Mouse (Mus musculus): ENCODE results near the gene Des.

DNA sequence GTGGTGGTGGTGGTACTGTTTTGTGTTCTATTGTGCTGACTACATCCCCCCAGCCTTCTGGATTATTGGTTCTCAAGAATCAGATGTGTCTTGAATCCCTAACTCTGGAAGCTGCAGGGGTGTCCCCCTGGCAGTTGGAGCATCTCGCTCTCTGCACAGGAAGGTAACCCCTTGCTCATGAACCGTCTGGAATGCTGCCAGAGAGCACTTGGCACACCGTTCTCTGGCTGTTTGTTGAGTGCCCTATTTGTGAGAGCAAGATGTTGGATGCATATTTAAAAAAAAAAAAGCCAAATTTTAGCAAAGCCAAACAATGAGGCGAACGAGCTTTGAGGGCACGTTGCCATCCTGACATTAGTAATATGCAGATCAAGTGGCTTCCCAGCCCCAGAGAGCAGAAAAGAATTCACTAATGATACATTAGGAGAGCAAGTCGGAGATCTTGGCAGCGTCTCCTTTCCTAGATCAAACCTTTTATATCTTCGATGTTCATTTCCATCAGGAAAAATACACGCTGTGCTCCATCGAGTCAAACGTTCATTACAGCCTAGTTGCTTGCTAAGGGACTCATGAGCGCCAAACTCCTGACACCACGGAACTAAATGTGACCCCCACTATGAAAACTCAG, 5.5 kb downstream of the Des start:
- TF ChIP-seq MAX (IDR thresholded peaks at IDR 0.05; ENCODE audit: low read depth) (no peak), MYOG (IDR thresholded peaks at IDR 0.05; ENCODE audit: control insufficient read depth in 1 of 3, insufficient read depth in 1 of 3, insufficient read length in 2 of 3, low read depth in 2 of 3) (no peak), POLR2A (IDR thresholded peaks at IDR 0.05; ENCODE audit: insufficient read length, low read depth) (no peak), TCF3 (IDR thresholded peaks at IDR 0.05; ENCODE audit: insufficient read length, low read depth) (no peak), TCF12 (IDR thresholded peaks at IDR 0.05; ENCODE audit: insufficient read depth, poor library complexity, severe bottlenecking) (no peak), SRF (IDR thresholded peaks at IDR 0.05; ENCODE audit: control insufficient read depth, insufficient read length, low read depth) (no peak), POLR2AphosphoS2 (IDR thresholded peaks at IDR 0.05; ENCODE audit: insufficient read length, low read depth) (no peak), E2F4 (IDR thresholded peaks at IDR 0.05; ENCODE audit: insufficient read depth) (no peak), USF1 (IDR thresholded peaks at IDR 0.05; ENCODE audit: low read depth) (no peak), MYOD1 (IDR thresholded peaks at IDR 0.05; ENCODE audit: control insufficient read depth in 1 of 3, insufficient read length in 2 of 3, low read depth in 2 of 3) (no peak), CEBPB (IDR thresholded peaks at IDR 0.05; ENCODE audit: insufficient read depth, poor library complexity, severe bottlenecking) (no peak), REST (IDR thresholded peaks at IDR 0.05; ENCODE audit: insufficient read depth, insufficient read length) (no peak)
